Mouse (Mus musculus) ES-Bruce4 (cell line): ENCODE results near the gene Nmi. TPM values are rescaled to one million over a fixed set of nuclear protein-coding genes. Genes with fewer than 3 reads are reported as not detected.
"Not testable (repeated sequence)": the region's sequence is repeated elsewhere in the genome, so short reads cannot be mapped to it uniquely, and the experiment has no call there.

Experiments
- H3K27ac ChIP-seq: 2 replicates; pipeline ENCODE4 v1.5.1; 2012; ENCODE audit warnings: low read length, inconsistent platforms; ENCODE audit not compliant: insufficient read depth
- H3K27me3 ChIP-seq: 2 replicates; pipeline ENCODE4 v1.6.1; 2012; ENCODE audit warnings: mild to moderate bottlenecking, low read length, inconsistent platforms; ENCODE audit not compliant: control insufficient read depth, poor library complexity, insufficient read depth, severe bottlenecking
- H3K36me3 ChIP-seq: 2 replicates; pipeline ENCODE4 v1.6.1; 2012; ENCODE audit warnings: inconsistent platforms, mild to moderate bottlenecking, low read length, moderate library complexity; ENCODE audit not compliant: control insufficient read depth, poor library complexity, insufficient read depth, severe bottlenecking
- H3K4me1 ChIP-seq: one replicate; pipeline ENCODE4 v1.8.1; 2011; ENCODE audit warnings: low read length; ENCODE audit not compliant: control insufficient read depth, insufficient read depth
- H3K4me3 ChIP-seq: 2 replicates; pipeline ENCODE4 v1.5.1; 2011; ENCODE audit warnings: low read depth, mild to moderate bottlenecking, low read length
- H3K9ac ChIP-seq: 2 replicates; pipeline ENCODE4 v1.6.1; 2012; ENCODE audit warnings: low read depth, mild to moderate bottlenecking, inconsistent platforms; ENCODE audit not compliant: poor library complexity, severe bottlenecking
- H3K9me3 ChIP-seq: replicated peaks from 2 replicates; pipeline ENCODE4 v1.6.1; 2012; ENCODE audit warnings: mild to moderate bottlenecking, low read length, inconsistent platforms; ENCODE audit not compliant: control insufficient read depth, poor library complexity, insufficient read depth, severe bottlenecking
- CTCF ChIP-seq: IDR thresholded peaks from one replicate; pipeline ENCODE4 v1.8.1; 2011; ENCODE audit warnings: low read depth, low read length
- EP300 ChIP-seq: IDR thresholded peaks from 2 replicates; pipeline ENCODE4 v1.6.1; 2011; ENCODE audit warnings: low read depth, low read length; ENCODE audit not compliant: insufficient read depth
- POLR2A ChIP-seq: IDR thresholded peaks from one replicate; pipeline ENCODE4 v1.8.1; 2011; ENCODE audit warnings: low read length; ENCODE audit not compliant: insufficient read depth
- polyA plus RNA-seq: library from polyadenylated mRNA; stranded (reverse); fragments of >200 nt; gene quantifications from 2 replicates; pipeline ENCODE4 v1.2.4, GENCODE M21; 2011; ENCODE audit warnings: low read depth; ENCODE audit not compliant: missing spikeins, insufficient read depth, insufficient read length

Gene Nmi
- polyA plus RNA-seq = 3.6 and 4.5 TPM in 2 replicates

GRCm38 (mm10) chr2:51973410-51973968 lies at the start of gene Nmi:
TSS of gene Nmi (minus strand) at chr2:51973494.
- Histone ChIP-seq H3K4me1 (no peaks in the 10 kb centered on the region), H3K4me3 (peak within 1 kb of the TSS; percentile 71), H3K36me3 (no peaks in the 10 kb centered on the region), H3K27ac (no peak within 1 kb of the TSS), H3K9me3 (no peaks in the 10 kb centered on the region), H3K9ac (peak within 1 kb of the TSS; percentile 40), H3K27me3 (0 out of 2 replicates have a peak, but pooled peaks cover 3% of the 10 kb centered on the region)
- TF ChIP-seq POLR2A (no peak), CTCF (no peak), EP300 (no peak)

- H3K36me3 ChIP-seq = no peaks in the 10 kb centered on the region
- no peak overlapping the region for H3K27ac ChIP-seq
- H3K9ac ChIP-seq = no peak overlapping the region
- H3K4me3 ChIP-seq = no peak overlapping the region
- no peaks in the 10 kb centered on the region for H3K9me3 ChIP-seq
- no peaks in the 10 kb centered on the region for H3K4me1 ChIP-seq
- no peaks in the 10 kb centered on the region for H3K27me3 ChIP-seq
- TF ChIP-seq CTCF (no peak), POLR2A (no peak), EP300 (no peak)
Observed at GRCm38 (mm10) chr2:52016361-52016760, 43.1 kb upstream of the Nmi start.

GRCm38 (mm10) chr2:52013306-52013820 lies 40.1 kb upstream of the Nmi start:
- Histone ChIP-seq H3K36me3 (no peaks in the 10 kb centered on the region), H3K27ac (no peak overlapping the region), H3K4me1 (no peaks in the 10 kb centered on the region), H3K27me3 (0 out of 2 replicates have a peak, but pooled peaks cover 1% of the 10 kb centered on the region), H3K4me3 (no peak overlapping the region), H3K9ac (no peak overlapping the region), H3K9me3 (no peaks in the 10 kb centered on the region; the same call in 1 of the 2 replicates)
- no peak for TF ChIP-seq POLR2A
- no peak for TF ChIP-seq EP300
- no peak for TF ChIP-seq CTCF

GRCm38 (mm10) chr2:52011820-52012219 lies 38.5 kb upstream of the Nmi start:
- H3K27ac ChIP-seq, H3K4me1 ChIP-seq, H3K9me3 ChIP-seq, H3K27me3 ChIP-seq, H3K9ac ChIP-seq, H3K4me3 ChIP-seq, H3K36me3 ChIP-seq: not testable (repeated sequence)

GRCm38 (mm10) chr2:52006380-52006779 lies 33.1 kb upstream of the Nmi start:
- H3K9ac ChIP-seq = no peak overlapping the region
- H3K9me3 ChIP-seq = no peaks in the 10 kb centered on the region; the same call in none of the 2 replicates
- H3K36me3 ChIP-seq = no peaks in the 10 kb centered on the region
- no peak overlapping the region for H3K27ac ChIP-seq
- 0 out of 2 replicates have a peak, but pooled peaks cover 1% of the 10 kb centered on the region for H3K27me3 ChIP-seq
- TF ChIP-seq EP300 (no peak), POLR2A (no peak), CTCF (no peak)
- no peaks in the 10 kb centered on the region for H3K4me1 ChIP-seq
- no peak overlapping the region for H3K4me3 ChIP-seq

GRCm38 (mm10) chr2:52002299-52002698 lies 29.0 kb upstream of the Nmi start:
- not testable (repeated sequence) for H3K36me3 ChIP-seq, H3K9ac ChIP-seq, H3K27me3 ChIP-seq, H3K4me1 ChIP-seq, H3K4me3 ChIP-seq, H3K9me3 ChIP-seq, H3K27ac ChIP-seq
